Comparison of ENCODE assay signal across 22 mouse cellular contexts in genomic region chrX:39105921-39106320, GRCm38 (mm10).
A peak's percentile ranks its signal among the peaks of the same experiment; 100 is the strongest.
DNase-seq lines count a peak whose midpoint lies in the region; ATAC-seq and TF ChIP-seq lines count a peak whose summit lies in the region.
"Had no signal": no experiment of that assay in that cellular context is flagged by ENCODE, and none has a peak within 500 bp of the region (broad histone marks: within the 10 kb centered on the region; RNA-seq: fewer than 3 reads in every experiment).

No protein-coding gene starts in this region.

- no peak for DNase-seq in forebrain, postnatal 0 days
- DNase-seq in forebrain, embryonic 14.5 days (ENCODE audit: low spot score), result peak; percentile 27
- no peak for DNase-seq in kidney, adult 11 months
- DNase-seq: adrenal gland, adult 2 months; adrenal gland, postnatal 25 days; cerebellum, adult 11 months; cerebellum, adult 8-10 months; cerebellum, postnatal 14 days; embryo, embryonic 11 days; gastrocnemius, postnatal 14 days; heart, adult 2 months; heart, postnatal 14 days had no signal

- no peak overlapping the region for H3K4me2 ChIP-seq in forebrain, embryonic 12.5 days
- H3K4me2 ChIP-seq in forebrain, postnatal 0 days (ENCODE audit: low read depth), result no peak overlapping the region
- no peak overlapping the region for H3K4me2 ChIP-seq in midbrain, embryonic 16.5 days (ENCODE audit: low read length)
- no peak overlapping the region for H3K4me2 ChIP-seq in midbrain, embryonic 15.5 days
- no peak overlapping the region for H3K4me2 ChIP-seq in forebrain, embryonic 14.5 days (ENCODE audit: low read length)
- H3K4me2 ChIP-seq: embryonic facial prominence, embryonic 12.5 days; heart, embryonic 11.5 days; heart, embryonic 15.5 days; hindbrain, embryonic 14.5 days had no signal

- TF ChIP-seq CTCF in forebrain, postnatal 0 days (IDR thresholded peaks at IDR 0.05; ENCODE audit: low read depth), result no peak

- H3K27me3 ChIP-seq in forebrain, embryonic 12.5 days, result no peaks in the 10 kb centered on the region
- H3K27me3 ChIP-seq in forebrain, postnatal 0 days (ENCODE audit: insufficient read depth, low read length), result no peaks in the 10 kb centered on the region
- no peaks in the 10 kb centered on the region for H3K27me3 ChIP-seq in midbrain, embryonic 16.5 days (ENCODE audit: control insufficient read depth, insufficient read depth, low read depth, low read length)
- H3K27me3 ChIP-seq in midbrain, embryonic 15.5 days (replicated peaks), result no peaks in the 10 kb centered on the region
- H3K27me3 ChIP-seq in forebrain, embryonic 14.5 days (replicated peaks; ENCODE audit: control insufficient read depth, insufficient read depth, low read length), result no peaks in the 10 kb centered on the region
- H3K27me3 ChIP-seq: CH12.LX; embryonic facial prominence, embryonic 12.5 days; heart, embryonic 15.5 days had no signal

- WGBS in forebrain, embryonic 12.5 days, result 24% methylated on average over 1 of the region's 1 CpGs
- 23% methylated on average over 1 of the region's 1 CpGs for WGBS in forebrain, postnatal 0 days
- WGBS in midbrain, embryonic 16.5 days, result 39% methylated on average over 1 of the region's 1 CpGs
- WGBS in midbrain, embryonic 15.5 days, result 40% methylated on average over 1 of the region's 1 CpGs
- 19% methylated on average over 1 of the region's 1 CpGs for WGBS in forebrain, embryonic 14.5 days

- H3K36me3 ChIP-seq in forebrain, embryonic 12.5 days (replicated peaks), result no peaks in the 10 kb centered on the region
- no peaks in the 10 kb centered on the region for H3K36me3 ChIP-seq in forebrain, postnatal 0 days (ENCODE audit: insufficient read depth)
- no peaks in the 10 kb centered on the region for H3K36me3 ChIP-seq in midbrain, embryonic 16.5 days (ENCODE audit: control insufficient read depth, insufficient read depth, low read length)
- H3K36me3 ChIP-seq in midbrain, embryonic 15.5 days (replicated peaks), result no peaks in the 10 kb centered on the region
- no peaks in the 10 kb centered on the region for H3K36me3 ChIP-seq in forebrain, embryonic 14.5 days (ENCODE audit: control insufficient read depth, insufficient read depth, low read length)
- H3K36me3 ChIP-seq: embryonic facial prominence, embryonic 12.5 days; heart, embryonic 15.5 days had no signal

- no peaks in the 10 kb centered on the region for H3K4me1 ChIP-seq in forebrain, embryonic 12.5 days
- no peaks in the 10 kb centered on the region for H3K4me1 ChIP-seq in forebrain, postnatal 0 days (ENCODE audit: insufficient read depth)
- no peaks in the 10 kb centered on the region for H3K4me1 ChIP-seq in midbrain, embryonic 16.5 days (ENCODE audit: control insufficient read depth, insufficient read depth, low read length)
- H3K4me1 ChIP-seq in midbrain, embryonic 15.5 days, result no peaks in the 10 kb centered on the region
- H3K4me1 ChIP-seq in forebrain, embryonic 14.5 days (ENCODE audit: control insufficient read depth, insufficient read depth, low read length), result no peaks in the 10 kb centered on the region
- H3K4me1 ChIP-seq: embryonic facial prominence, embryonic 12.5 days; heart, embryonic 15.5 days had no signal

- H3K27ac ChIP-seq in forebrain, embryonic 12.5 days, result no peak overlapping the region
- no peak overlapping the region for H3K27ac ChIP-seq in forebrain, postnatal 0 days (ENCODE audit: low read depth, low read length)
- no peak overlapping the region for H3K27ac ChIP-seq in midbrain, embryonic 16.5 days (ENCODE audit: low read length)
- H3K27ac ChIP-seq in midbrain, embryonic 15.5 days, result no peak overlapping the region
- no peak overlapping the region for H3K27ac ChIP-seq in forebrain, embryonic 14.5 days (ENCODE audit: low read depth, low read length)
- H3K27ac ChIP-seq: embryonic facial prominence, embryonic 12.5 days; heart, adult 2 months; heart, embryonic 15.5 days; hindbrain, embryonic 14.5 days had no signal

- no peak overlapping the region for H3K9ac ChIP-seq in forebrain, embryonic 12.5 days
- H3K9ac ChIP-seq in forebrain, postnatal 0 days, result no peak overlapping the region
- no peak overlapping the region for H3K9ac ChIP-seq in midbrain, embryonic 16.5 days (ENCODE audit: low read depth, low read length)
- H3K9ac ChIP-seq in midbrain, embryonic 15.5 days, result no peak overlapping the region
- H3K9ac ChIP-seq in forebrain, embryonic 14.5 days (ENCODE audit: low read length), result no peak overlapping the region
- H3K9ac ChIP-seq: embryonic facial prominence, embryonic 12.5 days; heart, embryonic 15.5 days; hindbrain, embryonic 14.5 days had no signal

- ATAC-seq in forebrain, embryonic 12.5 days (ENCODE audit: low FRiP score), result peak; percentile 33; the same call in 1 of the 2 replicates
- no peak for ATAC-seq in forebrain, postnatal 0 days
- ATAC-seq in midbrain, embryonic 16.5 days, result 0 out of 2 replicates have a peak, but pooled peaks have one; percentile 28
- no peak for ATAC-seq in midbrain, embryonic 15.5 days (replicated peaks)
- ATAC-seq in forebrain, embryonic 14.5 days, result peak; percentile 63; the same call in 1 of the 2 replicates
- no peak for ATAC-seq in erythroblast, adult 5-6 weeks (replicated peaks; ENCODE audit: low FRiP score, poor library complexity, severe bottlenecking)
- ATAC-seq: intestine, embryonic 16.5 days had no signal

- H3K4me3 ChIP-seq in forebrain, embryonic 12.5 days (replicated peaks), result no peak overlapping the region
- H3K4me3 ChIP-seq in forebrain, postnatal 0 days (ENCODE audit: low read depth, low read length), result no peak overlapping the region
- H3K4me3 ChIP-seq in midbrain, embryonic 16.5 days (ENCODE audit: low read depth, low read length), result no peak overlapping the region
- no peak overlapping the region for H3K4me3 ChIP-seq in midbrain, embryonic 15.5 days
- H3K4me3 ChIP-seq in forebrain, embryonic 14.5 days (ENCODE audit: low read depth, low read length), result no peak overlapping the region
- H3K4me3 ChIP-seq: embryonic facial prominence, embryonic 12.5 days; heart, adult 2 months; heart, embryonic 15.5 days had no signal

- no peaks in the 10 kb centered on the region for H3K9me3 ChIP-seq in forebrain, embryonic 12.5 days
- no peaks in the 10 kb centered on the region for H3K9me3 ChIP-seq in forebrain, postnatal 0 days (ENCODE audit: low read length)
- H3K9me3 ChIP-seq in midbrain, embryonic 16.5 days (replicated peaks; ENCODE audit: control insufficient read depth, low read length, poor library complexity, severe bottlenecking), result no peaks in the 10 kb centered on the region
- H3K9me3 ChIP-seq in midbrain, embryonic 15.5 days, result no peaks in the 10 kb centered on the region
- H3K9me3 ChIP-seq in forebrain, embryonic 14.5 days (replicated peaks; ENCODE audit: control insufficient read depth, low read length), result no peaks in the 10 kb centered on the region
- H3K9me3 ChIP-seq: embryonic facial prominence, embryonic 12.5 days; heart, embryonic 15.5 days had no signal

Comparison
In these comparisons a context has a peak if more than half of its experiments do, and no peak if none do; other contexts are left out.
1. ATAC-seq: peak in forebrain, embryonic 12.5 days (single experiment), midbrain, embryonic 16.5 days (single experiment) and forebrain, embryonic 14.5 days (single experiment); none in forebrain, postnatal 0 days (single experiment), midbrain, embryonic 15.5 days (single experiment) and erythroblast, adult 5-6 weeks (single experiment).